Comparison of ENCODE assay signal across 9 mouse cellular contexts in the genomic region with DNA sequence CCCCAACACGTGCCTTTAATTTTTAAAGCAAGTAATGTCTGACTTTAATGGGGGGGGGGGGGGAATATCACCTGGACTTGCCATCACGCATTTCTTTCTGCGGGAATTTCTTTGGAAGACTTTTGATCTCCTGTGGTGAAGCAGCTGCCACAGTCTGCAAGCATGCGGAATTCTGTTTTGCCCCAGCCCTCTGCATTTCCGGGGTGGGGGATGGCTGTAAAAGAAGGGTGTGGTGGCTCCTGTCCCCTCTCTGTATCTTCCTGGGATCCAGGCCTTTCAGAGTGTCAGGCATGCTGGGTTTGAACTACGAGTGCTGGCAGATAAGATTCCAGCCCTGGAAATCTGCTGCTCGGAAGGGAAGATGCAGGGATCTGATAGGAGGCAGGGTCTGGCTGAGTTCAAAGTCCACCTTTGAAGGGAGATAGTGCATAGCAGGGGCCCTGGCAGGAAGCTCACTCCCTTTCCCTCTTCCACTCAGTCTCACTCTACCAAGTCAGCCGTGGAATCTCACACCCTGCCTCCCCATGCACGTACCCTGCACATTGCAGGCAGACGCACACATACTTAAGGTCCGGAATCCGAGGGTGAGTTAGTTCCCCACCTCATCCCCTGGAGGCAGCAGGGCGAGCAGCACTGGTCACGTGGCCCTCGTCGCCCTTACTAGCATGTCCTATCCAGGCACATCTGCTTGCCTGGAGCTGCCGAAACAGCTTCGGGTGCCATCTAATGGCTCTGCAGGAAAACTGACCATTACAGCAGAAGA. TPM values are rescaled to one million over a fixed set of nuclear protein-coding genes. Genes with fewer than 3 reads are reported as not detected.
DNase-seq lines count a peak whose midpoint lies in the region; ATAC-seq and TF ChIP-seq lines count a peak whose summit lies in the region.
"Had no signal": no experiment of that assay in that cellular context is flagged by ENCODE, and none has a peak within 500 bp of the region (broad histone marks: within the 10 kb centered on the region; RNA-seq: fewer than 3 reads in every experiment).

No protein-coding gene starts in this region.

- peak; percentile 47; the same call in 1 of the 2 replicates for ATAC-seq in forebrain, embryonic 11.5 days (replicated peaks; ENCODE audit: low FRiP score)
- ATAC-seq in forebrain, embryonic 15.5 days (replicated peaks) = no peak
- peak; percentile 63 for ATAC-seq in neural tube, embryonic 13.5 days (ENCODE audit: low read depth)

- intact Hi-C loops in heart, adult 2 months (cut with DNase I) = loop anchor here (1.0 kb wide), 1 partner anchor 39 kb away; no protein-coding TSS in a partner anchor

- H3K79me2 ChIP-seq in heart, adult 2 months (replicated peaks; ENCODE audit: control insufficient read depth, insufficient read depth, low read length) = no peaks in the 10 kb centered on the region

- no peaks in the 10 kb centered on the region for H3K27me3 ChIP-seq in forebrain, embryonic 11.5 days (ENCODE audit: control insufficient read depth, insufficient read depth, low read length)
- no peaks in the 10 kb centered on the region for H3K27me3 ChIP-seq in forebrain, embryonic 15.5 days
- H3K27me3 ChIP-seq in heart, adult 2 months (ENCODE audit: control insufficient read depth, insufficient read depth, low read length) = no peaks in the 10 kb centered on the region
- H3K27me3 ChIP-seq in neural tube, embryonic 13.5 days = peaks cover 6% of the 10 kb centered on the region

- TF ChIP-seq CTCF in bone marrow, adult 2 months (IDR thresholded peaks at IDR 0.05; ENCODE audit: control insufficient read depth, insufficient read depth, low read length) = 0 out of 2 replicates have a peak, but pooled peaks have one; percentile 27
- TF ChIP-seq CTCF in heart, adult 2 months (IDR thresholded peaks at IDR 0.05) = peak; percentile 60
- TF ChIP-seq CTCF in lung, adult 2 months (IDR thresholded peaks at IDR 0.05; ENCODE audit: insufficient read depth, low read length) = peak; percentile 19; the same call in 1 of the 2 replicates

- TF ChIP-seq EP300 in heart, adult 2 months (IDR thresholded peaks at IDR 0.05; ENCODE audit: insufficient read depth, low read depth, low read length) = 0 out of 2 replicates have a peak, but pooled peaks have one; percentile 51

- H3K27ac ChIP-seq in forebrain, embryonic 11.5 days (ENCODE audit: low read depth, low read length) = no peak overlapping the region
- no peak overlapping the region for H3K27ac ChIP-seq in forebrain, embryonic 15.5 days (replicated peaks)
- no peak overlapping the region for H3K27ac ChIP-seq in bone marrow, adult 2 months (ENCODE audit: control insufficient read depth, insufficient read depth, low read depth, low read length, poor library complexity)
- H3K27ac ChIP-seq in heart, adult 2 months = peak overlapping the region; percentile 76
- H3K27ac ChIP-seq in neural tube, embryonic 13.5 days (replicated peaks) = no peak overlapping the region

- peak; percentile 69 for DNase-seq in forebrain, embryonic 11.5 days (ENCODE audit: low spot score)
- DNase-seq in heart, adult 2 months = peak; percentile 70 to 75
- DNase-seq in kidney, adult 18-20 months = peak; percentile 61
- DNase-seq in lung, adult 2 months = peak; percentile 47
- no peak for DNase-seq in layer of hippocampus, adult 9-10 months (ENCODE audit: low spot score)

- H3K9me3 ChIP-seq in forebrain, embryonic 11.5 days (ENCODE audit: control insufficient read depth, low read length) = no peaks in the 10 kb centered on the region
- H3K9me3 ChIP-seq in forebrain, embryonic 15.5 days = no peaks in the 10 kb centered on the region
- H3K9me3 ChIP-seq in neural tube, embryonic 13.5 days = no peaks in the 10 kb centered on the region

- H3K4me2 ChIP-seq in forebrain, embryonic 11.5 days (ENCODE audit: low read depth, low read length, severe bottlenecking) = no peak overlapping the region
- no peak overlapping the region for H3K4me2 ChIP-seq in forebrain, embryonic 15.5 days (replicated peaks)
- peak overlapping the region; percentile 29 for H3K4me2 ChIP-seq in neural tube, embryonic 13.5 days

- no peaks in the 10 kb centered on the region for H3K36me3 ChIP-seq in forebrain, embryonic 11.5 days (ENCODE audit: control insufficient read depth, insufficient read depth, low read length)
- H3K36me3 ChIP-seq in forebrain, embryonic 15.5 days = no peaks in the 10 kb centered on the region
- no peaks in the 10 kb centered on the region for H3K36me3 ChIP-seq in heart, adult 2 months (ENCODE audit: control insufficient read depth, insufficient read depth, low read length)
- no peaks in the 10 kb centered on the region for H3K36me3 ChIP-seq in neural tube, embryonic 13.5 days
- H3K36me3 ChIP-seq: G1E had no signal

- no peak overlapping the region for H3K9ac ChIP-seq in forebrain, embryonic 11.5 days (ENCODE audit: low read length)
- no peak overlapping the region for H3K9ac ChIP-seq in forebrain, embryonic 15.5 days (replicated peaks)
- H3K9ac ChIP-seq in heart, adult 2 months (ENCODE audit: low read depth, low read length) = peak overlapping the region; percentile 8; the same call in 1 of the 2 replicates
- peak overlapping the region; percentile 19; the same call in 1 of the 2 replicates for H3K9ac ChIP-seq in neural tube, embryonic 13.5 days

- H3K4me1 ChIP-seq in forebrain, embryonic 11.5 days (replicated peaks; ENCODE audit: control insufficient read depth, insufficient read depth, low read length) = 0 out of 2 replicates have a peak, but pooled peaks cover 4% of the 10 kb centered on the region
- peaks cover 12% of the 10 kb centered on the region; the same call in 1 of the 2 replicates for H3K4me1 ChIP-seq in forebrain, embryonic 15.5 days
- H3K4me1 ChIP-seq in bone marrow, adult 2 months (ENCODE audit: control insufficient read depth, insufficient read depth, low read length) = peaks cover 3% of the 10 kb centered on the region; the same call in 1 of the 2 replicates
- H3K4me1 ChIP-seq in heart, adult 2 months (ENCODE audit: control insufficient read depth, insufficient read depth, low read length) = peaks cover 9% of the 10 kb centered on the region
- peaks cover 9% of the 10 kb centered on the region for H3K4me1 ChIP-seq in lung, adult 2 months (ENCODE audit: control insufficient read depth, insufficient read depth, low read length)
- peaks cover 14% of the 10 kb centered on the region for H3K4me1 ChIP-seq in neural tube, embryonic 13.5 days (replicated peaks)

- no peak for TF ChIP-seq POLR2A in bone marrow, adult 2 months (IDR thresholded peaks at IDR 0.05; ENCODE audit: borderline replicate concordance, control insufficient read depth, low read depth, low read length)
- TF ChIP-seq POLR2A in heart, adult 2 months (IDR thresholded peaks at IDR 0.05; ENCODE audit: insufficient read depth, low read depth, low read length) = no peak
- no peak for TF ChIP-seq POLR2A in lung, adult 2 months (IDR thresholded peaks at IDR 0.05; ENCODE audit: borderline replicate concordance, extremely low read depth, low read depth, low read length)

- no peak overlapping the region for H3K4me3 ChIP-seq in forebrain, embryonic 11.5 days (ENCODE audit: low read depth, low read length)
- H3K4me3 ChIP-seq in forebrain, embryonic 15.5 days = no peak overlapping the region
- no peak overlapping the region for H3K4me3 ChIP-seq in bone marrow, adult 2 months (replicated peaks; ENCODE audit: control insufficient read depth, low read depth, low read length)
- no peak overlapping the region for H3K4me3 ChIP-seq in heart, adult 2 months
- H3K4me3 ChIP-seq in lung, adult 2 months (replicated peaks; ENCODE audit: extremely low read depth, low read depth, low read length) = no peak overlapping the region
- no peak overlapping the region for H3K4me3 ChIP-seq in neural tube, embryonic 13.5 days

- WGBS in forebrain, embryonic 11.5 days = 12% methylated on average over 18 of the region's 18 CpGs
- whole genome bisulfite sequencing in forebrain, embryonic 15.5 days = 20% methylated on average over 18 of the region's 18 CpGs
- 56% methylated on average over 18 of the region's 18 CpGs for WGBS in bone marrow, adult 2 months
- 15% methylated on average over 18 of the region's 18 CpGs for WGBS in heart, adult 2 months
- 24% methylated on average over 18 of the region's 18 CpGs for WGBS in lung, adult 2 months
- WGBS in neural tube, embryonic 13.5 days = 7% methylated on average over 18 of the region's 18 CpGs

RNA-seq across cellular contexts. Expression of a gene that starts 13.7 kb away (rescaled TPM):
- polyA plus RNA-seq in forebrain, embryonic 11.5 days (2014; fragmentation: Nextera tagmentation; extraction: Ambion mirVana) = 3.6 and 4.2 TPM in 2 replicates
- 5.1 and 5.9 TPM in 2 replicates for polyA plus RNA-seq in forebrain, embryonic 15.5 days (2015; fragmentation: Nextera tagmentation; extraction: Ambion mirVana)
- 1.6 and 5.6 TPM in 2 replicates for polyA plus RNA-seq in bone marrow, adult 2 months (2011; ENCODE audit: insufficient read depth, insufficient read length, low replicate concordance, missing spikeins)
- 10 to 100 TPM in 1 of 2 experiments, 1 to 10 TPM in 1; 8.9 to 10.2 TPM for total RNA-seq in heart, adult 2 months (2021)
- polyA plus RNA-seq in heart, adult 2 months (2012; rRNA removed) = 6.8 and 7.5 TPM in 2 replicates
- 31.6 and 32.2 TPM in 2 replicates for polyA plus RNA-seq in lung, adult 2 months (2012; rRNA removed)
- polyA plus RNA-seq in neural tube, embryonic 13.5 days (2015; fragmentation: Nextera tagmentation; extraction: Ambion mirVana) = 5.5 and 6.6 TPM in 2 replicates

RNA-seq across cellular contexts. Expression of a gene that starts 21.5 kb away (rescaled TPM):
- 0.16 and 0.36 TPM in 2 replicates for polyA plus RNA-seq in forebrain, embryonic 11.5 days (2014; fragmentation: Nextera tagmentation; extraction: Ambion mirVana)
- 0.93 and 0.98 TPM in 2 replicates for polyA plus RNA-seq in forebrain, embryonic 15.5 days (2015; fragmentation: Nextera tagmentation; extraction: Ambion mirVana)
- polyA plus RNA-seq in bone marrow, adult 2 months (2011; ENCODE audit: insufficient read depth, insufficient read length, low replicate concordance, missing spikeins) = 3.2 TPM in 1 of 2 replicates, not detected in the other
- total RNA-seq in heart, adult 2 months (2021) = under 1 TPM; 0.68 to 0.94 TPM
- 1.1 and 1.8 TPM in 2 replicates for polyA plus RNA-seq in heart, adult 2 months (2012; rRNA removed)
- polyA plus RNA-seq in lung, adult 2 months (2012; rRNA removed) = 1.5 and 1.9 TPM in 2 replicates
- polyA plus RNA-seq in neural tube, embryonic 13.5 days (2015; fragmentation: Nextera tagmentation; extraction: Ambion mirVana) = 0.87 and 1.4 TPM in 2 replicates
- total RNA-seq: G1E had no signal
- polyA plus RNA-seq: G1E had no signal

RNA-seq across cellular contexts. Expression of a gene that starts 21.8 kb away (rescaled TPM):
- polyA plus RNA-seq in forebrain, embryonic 11.5 days (2014; fragmentation: Nextera tagmentation; extraction: Ambion mirVana) = 6.3 and 6.7 TPM in 2 replicates
- polyA plus RNA-seq in forebrain, embryonic 15.5 days (2015; fragmentation: Nextera tagmentation; extraction: Ambion mirVana) = 2.8 and 4.7 TPM in 2 replicates
- polyA plus RNA-seq in bone marrow, adult 2 months (2011; ENCODE audit: insufficient read depth, insufficient read length, low replicate concordance, missing spikeins) = 5.2 TPM in 1 of 2 replicates, not detected in the other
- 10 to 100 TPM; 18.9 to 20.6 TPM for total RNA-seq in heart, adult 2 months (2021)
- 12.7 and 13.3 TPM in 2 replicates for polyA plus RNA-seq in heart, adult 2 months (2012; rRNA removed)
- polyA plus RNA-seq in lung, adult 2 months (2012; rRNA removed) = 3.7 and 6.9 TPM in 2 replicates
- 5.2 and 5.4 TPM in 2 replicates for polyA plus RNA-seq in neural tube, embryonic 13.5 days (2015; fragmentation: Nextera tagmentation; extraction: Ambion mirVana)
- polyA plus RNA-seq: G1E had no signal

Comparison
In these comparisons a context has a peak if more than half of its experiments do, and no peak if none do; other contexts are left out.
1. H3K9ac ChIP-seq: peak in heart, adult 2 months (single experiment) and neural tube, embryonic 13.5 days (single experiment); none in forebrain, embryonic 11.5 days (single experiment) and forebrain, embryonic 15.5 days (single experiment).
2. Peak in every context shown above with its lines, with median percentiles within 50 percentile points of each other: CTCF ChIP-seq.